Mouse (Mus musculus) kidney, embryonic 14.5 days (tissue): ENCODE results near the gene Ttc27. TPM values are rescaled to one million over a fixed set of nuclear protein-coding genes. Genes with fewer than 3 reads are reported as not detected.

Source experiments
- ATAC-seq: fragments of 200-750 bp; cut with Nextera tagmentation; 2 replicates; pipeline ENCODE4 v1.8.0; 2017; ENCODE audit warnings: moderate number of reproducible peaks, mild to moderate bottlenecking, moderate TSS enrichment, moderate library complexity; ENCODE audit not compliant: low FRiP score, low TSS enrichment
- H3K27ac ChIP-seq: fragments of 300-500 bp; sonication (generic); 2 replicates; pipeline ENCODE4 v1.5.1; 2014; ENCODE audit warnings: low read depth, mild to moderate bottlenecking, low read length, moderate library complexity, mixed read lengths
- H3K27me3 ChIP-seq: fragments of 300-500 bp; sonication (generic); 2 replicates; pipeline ENCODE4 v1.6.1; 2014; ENCODE audit warnings: mild to moderate bottlenecking, low read length; ENCODE audit not compliant: control insufficient read depth, insufficient read depth
- H3K36me3 ChIP-seq: fragments of 300-500 bp; sonication (generic); 2 replicates; pipeline ENCODE4 v1.6.1; 2014; ENCODE audit warnings: low read length, mixed read lengths; ENCODE audit not compliant: control insufficient read depth, insufficient read depth
- H3K4me1 ChIP-seq: fragments of 300-500 bp; sonication (generic); 2 replicates; pipeline ENCODE4 v1.6.1; 2014; ENCODE audit warnings: low read length, mixed read lengths; ENCODE audit not compliant: control insufficient read depth, insufficient read depth
- H3K4me2 ChIP-seq: fragments of 300-500 bp; sonication (generic); replicated peaks from 2 replicates; pipeline ENCODE4 v1.6.1; 2014; ENCODE audit warnings: low read depth, mild to moderate bottlenecking, low read length
- H3K4me3 ChIP-seq: fragments of 300-500 bp; sonication (generic); 2 replicates; pipeline ENCODE4 v1.5.1; 2014; ENCODE audit warnings: mild to moderate bottlenecking, low read length
- H3K9ac ChIP-seq: fragments of 300-500 bp; sonication (generic); 2 replicates; pipeline ENCODE4 v1.6.1; 2014; ENCODE audit warnings: low read depth, mild to moderate bottlenecking, low read length, moderate library complexity
- H3K9me3 ChIP-seq: fragments of 300-500 bp; sonication (generic); 2 replicates; pipeline ENCODE4 v1.6.1; 2016; ENCODE audit warnings: low read length; ENCODE audit not compliant: control insufficient read depth
- WGBS: fragments of 180-500 bp; shearing (Covaris S2); extraction: QIAGEN DNeasy Blood & Tissue Kit; methylation state at CpG from one replicate; pipeline ENCODE4 v1.1.7; 2014; 5-methylcytosine and 5-hydroxymethylcytosine counted together
- polyA plus RNA-seq: library from polyadenylated mRNA; unstranded; fragments of >200 nt; fragmentation: Nextera tagmentation; extraction: Ambion mirVana; gene quantifications from 2 replicates; pipeline ENCODE4 v1.2.1, GENCODE M21; 2014

Gene Ttc27
- polyA plus RNA-seq, 1 experiment from 2014 or later, result 32.4 TPM

DNA sequence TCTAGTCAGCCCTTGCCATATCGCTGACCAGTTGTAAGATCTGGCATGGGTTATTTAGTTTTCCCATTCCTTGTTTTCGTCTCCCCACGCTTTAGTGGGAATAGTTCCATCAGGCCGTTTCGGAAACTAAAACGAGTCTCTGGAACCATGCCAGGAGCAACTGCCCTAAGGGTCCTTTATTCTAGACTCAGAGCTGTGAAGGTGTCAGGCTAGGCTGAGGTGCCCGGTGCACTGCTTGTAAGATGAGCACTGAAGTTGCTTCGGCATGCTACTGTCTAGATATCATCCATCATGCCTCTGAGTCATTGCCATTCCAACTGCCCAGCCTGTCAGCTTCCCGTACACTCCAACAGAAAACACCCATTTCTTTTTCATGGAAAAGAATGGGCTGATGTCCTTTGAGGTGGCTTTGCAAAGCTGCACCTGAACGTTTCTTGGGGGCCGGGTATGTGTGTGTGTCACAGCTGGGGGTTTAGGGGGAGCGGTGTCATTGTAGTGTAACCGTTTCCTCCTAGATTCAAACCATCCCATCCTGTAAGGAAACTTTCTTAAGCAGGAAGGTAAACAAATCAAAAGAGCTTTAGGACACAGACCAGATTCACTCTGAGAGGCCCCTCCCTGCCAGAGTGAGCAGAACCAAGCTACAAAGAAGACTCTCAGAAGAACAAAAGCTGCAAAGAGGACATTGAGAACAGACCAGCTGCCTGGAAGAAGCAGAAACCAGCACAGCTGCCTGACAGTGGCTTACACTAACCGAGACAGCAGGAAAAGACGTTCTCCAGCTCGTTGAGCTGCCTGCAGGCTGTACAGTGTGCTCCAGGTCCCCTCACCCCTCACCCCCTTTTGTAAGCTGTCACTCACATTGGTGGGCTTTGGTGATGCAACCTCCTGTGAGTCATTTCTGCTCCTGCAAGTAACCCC, 186.1 kb downstream of the Ttc27 start:
- Histone ChIP-seq H3K4me1 (no peaks in the 10 kb centered on the region), H3K4me3 (no peak overlapping the region)
- no peak; the same call in 1 of the 2 replicates for ATAC-seq

GRCm38 (mm10) chr17:74904332-74904687, 186.8 kb downstream of the Ttc27 start:
- 88% methylated on average over 1 of the region's 1 CpGs for WGBS
- Histone ChIP-seq H3K4me1 (no peaks in the 10 kb centered on the region), H3K27me3 (no peaks in the 10 kb centered on the region), H3K4me2 (no peak overlapping the region), H3K36me3 (no peaks in the 10 kb centered on the region), H3K27ac (no peak overlapping the region), H3K9me3 (peaks cover 5% of the 10 kb centered on the region), H3K4me3 (no peak overlapping the region), H3K9ac (no peak overlapping the region)
- no peak for ATAC-seq

More for the DNA sequence above, 186.1 kb downstream of the Ttc27 start:
- Histone ChIP-seq H3K9me3 (peaks cover 5% of the 10 kb centered on the region), H3K27ac (no peak overlapping the region), H3K9ac (no peak overlapping the region), H3K36me3 (no peaks in the 10 kb centered on the region), H3K4me2 (no peak overlapping the region), H3K27me3 (no peaks in the 10 kb centered on the region)
- WGBS, result 51% methylated on average over 16 of the region's 16 CpGs

GRCm38 (mm10) chr17:74904956-74905355, 187.4 kb downstream of the Ttc27 start:
- no peak overlapping the region for H3K9ac ChIP-seq
- H3K4me2 ChIP-seq, result no peak overlapping the region
- WGBS, result 91% methylated on average over 3 of the region's 3 CpGs
- H3K4me1 ChIP-seq, result no peaks in the 10 kb centered on the region
- ATAC-seq, result no peak
- peaks cover 5% of the 10 kb centered on the region for H3K9me3 ChIP-seq
- no peak overlapping the region for H3K27ac ChIP-seq
- H3K27me3 ChIP-seq, result no peaks in the 10 kb centered on the region
- H3K4me3 ChIP-seq, result no peak overlapping the region
- no peaks in the 10 kb centered on the region for H3K36me3 ChIP-seq

DNA sequence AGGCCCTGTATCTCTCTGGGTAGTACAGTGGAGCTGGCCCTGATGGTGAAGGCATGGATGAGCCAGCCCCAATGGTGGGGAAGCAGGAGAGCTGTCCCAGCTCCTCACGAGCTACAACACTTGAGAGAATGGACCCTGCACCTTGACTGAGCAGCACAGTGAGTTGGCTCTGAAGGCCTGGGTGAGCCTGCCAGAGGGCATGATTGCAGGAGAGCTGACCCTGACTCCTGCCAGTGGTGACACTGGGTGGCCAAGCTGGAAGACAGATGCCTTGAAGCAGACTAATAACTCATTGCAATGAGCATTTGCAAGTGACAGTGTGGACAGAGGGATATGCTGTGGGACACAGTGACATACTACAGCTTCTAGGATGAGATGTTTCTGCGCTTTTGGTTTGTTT, 195.5 kb downstream of the Ttc27 start:
- no peaks in the 10 kb centered on the region for H3K36me3 ChIP-seq
- H3K4me3 ChIP-seq, result no peak overlapping the region
- peaks cover 15% of the 10 kb centered on the region; the same call in 1 of the 2 replicates for H3K9me3 ChIP-seq
- H3K27ac ChIP-seq, result no peak overlapping the region
- H3K27me3 ChIP-seq, result no peaks in the 10 kb centered on the region
- no peak overlapping the region for H3K9ac ChIP-seq
- H3K4me1 ChIP-seq, result no peaks in the 10 kb centered on the region
- no peak for ATAC-seq
- WGBS, result 97% methylated on average over 2 of the region's 2 CpGs
- no peak overlapping the region for H3K4me2 ChIP-seq

Other genes with a start within 250 kb of the Ttc27 start
- gene Yipf4, start 228.2 kb upstream of the Ttc27 start, polyA plus RNA-seq, result 59.8 and 72.9 TPM in 2 replicates
- 110 and 120 TPM in 2 replicates for gene Birc6, start 189.4 kb upstream of the Ttc27 start, polyA plus RNA-seq